Mouse (Mus musculus) cerebellum, adult 2 months (tissue): ENCODE data around the gene Tenm2.

Experiments
- CTCF ChIP-seq: fragments of 200-500 bp; IDR thresholded peaks from 2 replicates; pipeline ENCODE4 v1.5.1; 2011; ENCODE audit warnings: low read depth, mild to moderate bottlenecking, control low read depth, low read length, moderate library complexity, borderline replicate concordance; ENCODE audit not compliant: insufficient read depth
- POLR2A ChIP-seq: fragments of 200-500 bp; IDR thresholded peaks from 2 replicates; pipeline ENCODE4 v1.6.1; 2011; ENCODE audit warnings: low read length, control low read depth, borderline replicate concordance; ENCODE audit not compliant: insufficient read depth

DNA sequence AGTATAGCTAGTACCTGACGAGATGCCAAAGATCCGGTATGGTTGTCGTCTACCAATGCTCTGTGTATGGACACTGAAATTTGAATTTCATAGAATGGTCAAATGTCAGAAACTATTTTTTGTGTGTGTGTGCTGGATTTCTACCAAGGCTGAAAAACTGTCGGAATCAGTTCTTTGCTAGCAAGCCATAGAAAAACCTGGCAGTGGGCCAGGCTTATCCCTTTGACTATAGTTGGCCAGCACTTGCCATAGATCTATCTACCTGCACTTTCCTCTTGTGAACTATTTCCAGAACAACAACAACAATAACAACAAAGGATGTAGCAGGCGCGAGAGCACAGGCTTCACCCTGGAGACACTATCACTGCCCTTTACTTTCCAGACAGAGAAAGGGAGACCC, 1098.5 kb downstream of the Tenm2 start:
- no peak for TF ChIP-seq CTCF
- no peak for TF ChIP-seq POLR2A
